Comparison of ENCODE assay signal across 9 mouse cellular contexts in genomic region chr11:95778831-95779251, GRCm38 (mm10). TPM values are rescaled to one million over a fixed set of nuclear protein-coding genes. Genes with fewer than 3 reads are reported as not detected.
DNase-seq lines count a peak whose midpoint lies in the region; ATAC-seq lines count a peak whose summit lies in the region.
"Had no signal": no experiment of that assay in that cellular context is flagged by ENCODE, and none has a peak within 500 bp of the region (broad histone marks: within the 10 kb centered on the region; RNA-seq: fewer than 3 reads in every experiment).

No protein-coding gene starts in this region.

- H3K9ac ChIP-seq in kidney, embryonic 16.5 days (replicated peaks; ENCODE audit: low read length): no peak overlapping the region
- H3K9ac ChIP-seq in hindbrain, embryonic 11.5 days (ENCODE audit: low read depth, low read length): no peak overlapping the region

- WGBS in kidney, embryonic 16.5 days: 78% methylated on average over 4 of the region's 4 CpGs
- WGBS in hindbrain, embryonic 11.5 days: 82% methylated on average over 4 of the region's 4 CpGs

- no peak overlapping the region for H3K27ac ChIP-seq in kidney, embryonic 16.5 days (ENCODE audit: low read length)
- H3K27ac ChIP-seq in hindbrain, embryonic 11.5 days (ENCODE audit: low read depth, low read length): no peak overlapping the region

- DNase-seq in kidney, adult 9 months: peak; percentile 39
- peak; percentile 51 for DNase-seq in ES-CJ7 (ENCODE audit: low read depth, low spot score)
- DNase-seq in c-Kit-positive CD71-positive TER-119-negative erythroid progenitor cells, embryonic 14.5 days (ENCODE audit: low read depth): peak; percentile 46
- no peak for DNase-seq in hindbrain, embryonic 11.5 days (ENCODE audit: low spot score)
- DNase-seq in ovary, postnatal 36 days (ENCODE audit: low spot score): no peak
- DNase-seq: cerebellum, adult 9-10 months had no signal

- H3K27me3 ChIP-seq in kidney, embryonic 16.5 days (ENCODE audit: insufficient read depth, low read length): no peaks in the 10 kb centered on the region
- H3K27me3 ChIP-seq in hindbrain, embryonic 11.5 days (ENCODE audit: control insufficient read depth, insufficient read depth, low read length): no peaks in the 10 kb centered on the region

- H3K9me3 ChIP-seq in kidney, embryonic 16.5 days (ENCODE audit: low read length): no peaks in the 10 kb centered on the region
- no peaks in the 10 kb centered on the region for H3K9me3 ChIP-seq in hindbrain, embryonic 11.5 days (ENCODE audit: control insufficient read depth, low read length)

- no peak for ATAC-seq in kidney, embryonic 16.5 days (ENCODE audit: low FRiP score, low TSS enrichment)
- ATAC-seq in megakaryocyte, adult 5-6 weeks (ENCODE audit: poor library complexity, severe bottlenecking): peak; percentile 53
- ATAC-seq in cerebellum, adult (ENCODE audit: insufficient number of reproducible peaks, low FRiP score, low TSS enrichment): no peak
- ATAC-seq in hindbrain, embryonic 11.5 days (ENCODE audit: low FRiP score): no peak

- H3K4me2 ChIP-seq in kidney, embryonic 16.5 days (replicated peaks; ENCODE audit: low read depth, low read length): no peak overlapping the region
- H3K4me2 ChIP-seq in hindbrain, embryonic 11.5 days (replicated peaks; ENCODE audit: low read depth, low read length): no peak overlapping the region

- 0 out of 2 replicates have a peak, but pooled peaks cover 5% of the 10 kb centered on the region for H3K36me3 ChIP-seq in kidney, embryonic 16.5 days (ENCODE audit: insufficient read depth, low read length)
- no peaks in the 10 kb centered on the region for H3K36me3 ChIP-seq in hindbrain, embryonic 11.5 days (ENCODE audit: control insufficient read depth, insufficient read depth, low read length)

- no peak overlapping the region for H3K4me3 ChIP-seq in kidney, embryonic 16.5 days (ENCODE audit: low read length)
- H3K4me3 ChIP-seq in hindbrain, embryonic 11.5 days (ENCODE audit: low read depth, low read length): no peak overlapping the region

- no peaks in the 10 kb centered on the region for H3K4me1 ChIP-seq in kidney, embryonic 16.5 days (ENCODE audit: insufficient read depth, low read length)
- no peaks in the 10 kb centered on the region for H3K4me1 ChIP-seq in hindbrain, embryonic 11.5 days (replicated peaks; ENCODE audit: control insufficient read depth, insufficient read depth, low read length)

RNA-seq across cellular contexts. Expression of gene Phospho1, which starts 45.5 kb away (rescaled TPM):
- not detected in 2 replicates for polyA plus RNA-seq in kidney, embryonic 16.5 days (2015; fragmentation: Nextera tagmentation; extraction: Ambion mirVana)
- total RNA-seq in megakaryocyte, adult 5-6 weeks (2015): 12.6 and 17.3 TPM in 2 replicates
- total RNA-seq in megakaryocyte, adult 5-6 weeks (2017): 2.3 TPM in 1 of 2 replicates, not detected in the other
- not detected in 2 replicates for polyA plus RNA-seq in hindbrain, embryonic 11.5 days (2014; fragmentation: Nextera tagmentation; extraction: Ambion mirVana)

RNA-seq across cellular contexts. Expression of gene B130006D01Rik, which starts 55.5 kb away (rescaled TPM):
- 1.1 and 1.8 TPM in 2 replicates for polyA plus RNA-seq in kidney, embryonic 16.5 days (2015; fragmentation: Nextera tagmentation; extraction: Ambion mirVana)
- total RNA-seq in megakaryocyte, adult 5-6 weeks (2015): 1.3 and 2.7 TPM in 2 replicates
- 1.8 and 2.2 TPM in 2 replicates for total RNA-seq in megakaryocyte, adult 5-6 weeks (2017)
- 1.1 and 2.5 TPM in 2 replicates for polyA plus RNA-seq in hindbrain, embryonic 11.5 days (2014; fragmentation: Nextera tagmentation; extraction: Ambion mirVana)

RNA-seq across cellular contexts. Expression of gene Gngt2, which starts 58.2 kb away (rescaled TPM):
- polyA plus RNA-seq in kidney, embryonic 16.5 days (2015; fragmentation: Nextera tagmentation; extraction: Ambion mirVana): 21.0 and 24.2 TPM in 2 replicates
- total RNA-seq in megakaryocyte, adult 5-6 weeks (2015): 92.0 and 95.7 TPM in 2 replicates
- total RNA-seq in megakaryocyte, adult 5-6 weeks (2017): 64.0 and 66.6 TPM in 2 replicates
- polyA plus RNA-seq in hindbrain, embryonic 11.5 days (2014; fragmentation: Nextera tagmentation; extraction: Ambion mirVana): 7.1 and 7.6 TPM in 2 replicates

Comparison
In these comparisons a context has a peak if more than half of its experiments do, and no peak if none do; other contexts are left out.
1. DNase-seq: peak in kidney, adult 9 months (single experiment), ES-CJ7 (single experiment) and c-Kit-positive CD71-positive TER-119-negative erythroid progenitor cells, embryonic 14.5 days (single experiment); none in hindbrain, embryonic 11.5 days (single experiment) and ovary, postnatal 36 days (single experiment).